Mouse (Mus musculus) Patski (cell line): ENCODE measurements around the gene Smtnl2. TPM values are rescaled to one million over a fixed set of nuclear protein-coding genes. Genes with fewer than 3 reads are reported as not detected.
"Not testable (repeated sequence)": the region's sequence is repeated elsewhere in the genome, so short reads cannot be mapped to it uniquely, and the experiment has no call there.

Experiments used
- ATAC-seq: fragments of 100-300 bp; one replicate; pipeline ENCODE4 v1.8.0; 2021
- CTCF ChIA-PET: fragments of 350-600 bp; sonication (Branson Sonifier 250); formaldehyde crosslinking; loops from one replicate; lab custom pipeline; 2022; ENCODE audit warnings: inconsistent platforms; lab: Charles Lee
- POLR2A ChIA-PET: fragments of 350-600 bp; sonication (Branson Sonifier 250); formaldehyde crosslinking; loops from one replicate; lab custom pipeline; 2022; ENCODE audit warnings: antibody characterized with exemption, inconsistent platforms; lab: Charles Lee
- DNase-seq: peaks from one replicate; pipeline ENCODE4 v3.0.0-alpha.2; 2011; ENCODE audit warnings: low read depth, low spot score
- H3K27me3 ChIP-seq: fragments of 371-371 bp; one replicate; pipeline ENCODE4 v1.5.1; 2021
- CTCF ChIP-seq: fragments of 100-300 bp; IDR thresholded peaks from one replicate; pipeline ENCODE4 v1.5.1; 2021
- in situ Hi-C: fragments of 300-500 bp; cut with MboI; formaldehyde crosslinking; loops from 3 replicates; pipeline ENCODE4 v1.11.1; 2018; ENCODE audit warnings: low pct_unique_long_range_greater_than_20kb, mixed read lengths
- polyA plus RNA-seq: library from polyadenylated mRNA; unstranded; gene quantifications from one replicate; pipeline ENCODE4 v1.2.3, GENCODE M21; 2021

Gene Smtnl2
- polyA plus RNA-seq, 1 experiment from 2014 or later = 18.8 TPM

- ChIA-PET CTCF (interaction anchor here (0.8 to 1.9 kb wide), 5 partner anchors 9 to 224 kb away, joined by 3 to 5 read pairs (median 3); no protein-coding TSS in a partner anchor), POLR2A (interaction anchor here (0.6 to 1.5 kb wide), 2 partner anchors 10 to 158 kb away, joined by 3 to 4 read pairs; no protein-coding TSS in a partner anchor)
- DNase-seq (no peak), ATAC-seq (no peak)
- no peak for TF ChIP-seq CTCF
- no peaks in the 10 kb centered on the region for H3K27me3 ChIP-seq
- in situ Hi-C loops = loop anchor here (25.0 kb wide), 1 partner anchor 286 kb away; no protein-coding TSS in a partner anchor
These were observed 63.0 kb downstream of the Smtnl2 start for GRCm38 (mm10) chr11:72348563-72348962.

DNA sequence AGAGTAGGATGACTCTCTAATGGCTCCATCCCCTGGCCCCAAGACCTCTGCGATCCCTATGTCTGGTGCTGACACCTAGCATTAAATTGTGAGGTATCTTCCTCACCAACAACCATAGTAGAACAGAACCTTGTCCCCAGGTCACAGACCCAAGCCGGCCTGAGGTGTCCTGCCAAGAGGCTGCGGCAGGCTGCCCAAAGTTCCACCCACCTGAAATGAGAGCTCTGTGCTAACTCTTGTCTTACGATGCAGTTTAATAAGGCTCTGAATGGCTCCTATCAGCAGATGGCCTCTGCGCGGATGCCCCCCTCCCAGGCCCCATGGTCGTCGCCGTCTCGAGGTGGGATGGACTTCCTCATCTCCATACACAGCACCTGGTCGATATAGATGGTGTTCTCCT lies 67.0 kb downstream of the Smtnl2 start:
- H3K27me3 ChIP-seq = no peaks in the 10 kb centered on the region
- ChIA-PET CTCF (interaction anchor here (1.1 to 2.3 kb wide), 10 partner anchors 8 to 220 kb away, joined by 3 to 11 read pairs (median 6); no protein-coding TSS in a partner anchor), POLR2A (no interaction called here)
- DNase-seq = no peak
- no peak for TF ChIP-seq CTCF
- ATAC-seq = no peak
- in situ Hi-C loops = loop anchor here (25.0 kb wide), 1 partner anchor 282 kb away; no protein-coding TSS in a partner anchor

- in situ Hi-C loops = loop anchor here (25.0 kb wide), 1 partner anchor 282 kb away; no protein-coding TSS in a partner anchor
- ChIA-PET POLR2A (no interaction called here), CTCF (interaction anchor here (1.1 to 2.3 kb wide), 10 partner anchors 9 to 220 kb away, joined by 3 to 11 read pairs (median 6); no protein-coding TSS in a partner anchor)
- no peak for DNase-seq
- ATAC-seq = no peak
- H3K27me3 ChIP-seq = no peaks in the 10 kb centered on the region
- TF ChIP-seq CTCF = peak; percentile 84
These were observed 67.6 kb downstream of the Smtnl2 start for GRCm38 (mm10) chr11:72343904-72344303.

GRCm38 (mm10) chr11:72343238-72343625 lies 68.3 kb downstream of the Smtnl2 start:
- not testable (repeated sequence) for H3K27me3 ChIP-seq

DNA sequence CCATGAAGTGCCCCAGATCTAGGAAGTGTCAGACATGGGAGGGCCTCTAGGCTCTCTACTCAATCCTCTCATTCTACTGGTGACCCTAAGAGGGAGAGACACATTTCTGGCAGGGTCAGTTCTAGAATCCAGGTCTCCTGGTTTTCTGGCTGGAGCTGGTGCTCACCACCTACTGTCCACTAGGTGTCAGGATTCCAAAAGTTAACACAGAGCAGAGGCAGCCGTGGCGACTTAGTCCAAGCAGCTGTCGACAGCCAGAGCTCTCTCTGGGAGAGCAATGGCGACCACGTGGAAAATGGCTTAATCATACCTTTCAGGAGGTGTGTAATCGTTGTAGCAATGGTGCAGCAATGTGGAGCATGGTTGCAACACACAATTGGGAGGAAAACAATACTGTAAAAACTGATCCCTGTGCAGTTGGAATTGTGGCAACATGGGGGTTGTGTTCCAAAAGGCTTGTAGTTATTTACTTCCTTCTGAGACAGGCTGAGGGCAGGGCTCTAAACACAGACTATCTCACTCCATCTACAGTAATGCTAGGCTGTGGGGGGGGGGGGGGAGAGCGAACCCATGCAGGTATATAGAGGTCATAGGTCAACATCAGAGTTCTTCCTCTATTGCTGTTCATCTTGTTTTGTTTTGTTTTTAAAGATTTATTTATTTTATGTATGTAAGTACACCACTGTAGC lies 68.8 kb downstream of the Smtnl2 start:
- ATAC-seq = no peak
- no peaks in the 10 kb centered on the region for H3K27me3 ChIP-seq
- CTCF ChIA-PET = no interaction called here
- in situ Hi-C loops = loop anchor here (25.0 kb wide), 1 partner anchor 280 kb away; no protein-coding TSS in a partner anchor
- POLR2A ChIA-PET = no interaction called here
- no peak for TF ChIP-seq CTCF
- no peak for DNase-seq

More at GRCm38 (mm10) chr11:72343238-72343625, 68.3 kb downstream of the Smtnl2 start:
- POLR2A ChIA-PET, ATAC-seq, DNase-seq: not testable (repeated sequence)
- CTCF ChIA-PET = interaction anchor here (1.1 to 1.6 kb wide), 8 partner anchors 9 to 86 kb away, joined by 3 to 10 read pairs (median 6); no protein-coding TSS in a partner anchor
- in situ Hi-C loops = loop anchor here (25.0 kb wide), 1 partner anchor 281 kb away; no protein-coding TSS in a partner anchor

- no peaks in the 10 kb centered on the region for H3K27me3 ChIP-seq
- in situ Hi-C loops = loop anchor here (25.0 kb wide), 1 partner anchor 277 kb away; no protein-coding TSS in a partner anchor
- CTCF ChIA-PET = interaction anchor here (1.4 to 1.5 kb wide), 3 partner anchors 12 to 30 kb away, joined by 4 to 5 read pairs (median 4); no protein-coding TSS in a partner anchor
- POLR2A ChIA-PET = interaction anchor here (0.7 to 1.1 kb wide), 2 partner anchors 95 to 109 kb away, joined by 3 read pairs; no protein-coding TSS in a partner anchor
- no peak for DNase-seq
- no peak for TF ChIP-seq CTCF
- no peak for ATAC-seq
These were observed 71.8 kb downstream of the Smtnl2 start for GRCm38 (mm10) chr11:72339716-72340115.

Other genes starting within 250 kb of the Smtnl2 start
- gene Gm43951, start 204.9 kb downstream of the Smtnl2 start, polyA plus RNA-seq = 1.5 TPM
- gene 4933427D14Rik, start 204.3 kb downstream of the Smtnl2 start, polyA plus RNA-seq = 16.3 TPM
- gene Txndc17, start 204.2 kb downstream of the Smtnl2 start, polyA plus RNA-seq = 167 TPM
- gene Med31, start 196.1 kb downstream of the Smtnl2 start, polyA plus RNA-seq = 24.1 TPM
- gene Slc13a5, start 144.5 kb downstream of the Smtnl2 start, polyA plus RNA-seq = 0.19 TPM
- gene Xaf1, start 110.1 kb downstream of the Smtnl2 start, polyA plus RNA-seq = 8.6 TPM
- gene Fbxo39, start 97.3 kb downstream of the Smtnl2 start, polyA plus RNA-seq = not detected
- not detected for gene Tekt1, start 49.3 kb downstream of the Smtnl2 start, polyA plus RNA-seq
- gene Ggt6, start 23.8 kb upstream of the Smtnl2 start, polyA plus RNA-seq = 0.23 TPM
- 184 TPM for gene Mybbp1a, start 29.6 kb upstream of the Smtnl2 start, polyA plus RNA-seq
- gene Spns2, start 78.2 kb upstream of the Smtnl2 start, polyA plus RNA-seq = 111 TPM
- 7.8 TPM for gene Spns3, start 138.8 kb upstream of the Smtnl2 start, polyA plus RNA-seq
- gene Ube2g1, start 195.6 kb upstream of the Smtnl2 start, polyA plus RNA-seq = 53.6 TPM